Mouse (Mus musculus): ENCODE results near the gene Atg101. TPM values are rescaled to one million over a fixed set of nuclear protein-coding genes. Genes with fewer than 3 reads are reported as not detected.

The Atg101 gene
- polyA plus RNA-seq (2015; fragmentation: Nextera tagmentation; extraction: Ambion mirVana): 78.4 and 85.0 TPM in 2 replicates

GRCm38 (mm10) chr15:101283911-101284750 lies at the start of gene Atg101:
Gene Atg101 (plus strand): TSS chr15:101284272.

GRCm38 (mm10) chr15:101253886-101254795 lies 29.9 kb upstream of the Atg101 start, which contains the start of gene Nr4a1:
Gene Nr4a1 (plus strand): TSS chr15:101254269.

GRCm38 (mm10) chr15:101293025-101293621 lies 9.1 kb downstream of the Atg101 start, which contains the start of gene 6030408B16Rik:
Gene 6030408B16Rik (plus strand): TSS chr15:101293212.

Other genes starting within 250 kb of the Atg101 start
- 0.17 TPM in 1 of 2 replicates, not detected in the other for gene Gm47841, start 236.9 kb upstream of the Atg101 start, polyA plus RNA-seq (2015; fragmentation: Nextera tagmentation; extraction: Ambion mirVana)
- 0.20 and 0.39 TPM in 2 replicates for gene Fignl2, start 205.7 kb upstream of the Atg101 start, polyA plus RNA-seq (2015; fragmentation: Nextera tagmentation; extraction: Ambion mirVana)
- gene Ankrd33, start 168.5 kb upstream of the Atg101 start, polyA plus RNA-seq (2015; fragmentation: Nextera tagmentation; extraction: Ambion mirVana): 0.12 TPM in 1 of 2 replicates, not detected in the other
- 12.3 and 14.4 TPM in 2 replicates for gene Acvrl1, start 155.8 kb upstream of the Atg101 start, polyA plus RNA-seq (2015; fragmentation: Nextera tagmentation; extraction: Ambion mirVana)
- 3.5 and 3.7 TPM in 2 replicates for gene Acvr1b, start 110.2 kb upstream of the Atg101 start, polyA plus RNA-seq (2015; fragmentation: Nextera tagmentation; extraction: Ambion mirVana)
- 8.4 and 9.1 TPM in 2 replicates for gene Grasp, start 60.1 kb upstream of the Atg101 start, polyA plus RNA-seq (2015; fragmentation: Nextera tagmentation; extraction: Ambion mirVana)
- 15.7 and 19.6 TPM in 2 replicates for gene Nr4a1, start 30.0 kb upstream of the Atg101 start, polyA plus RNA-seq (2015; fragmentation: Nextera tagmentation; extraction: Ambion mirVana)
- gene 6030408B16Rik, start 8.9 kb downstream of the Atg101 start, polyA plus RNA-seq (2015; fragmentation: Nextera tagmentation; extraction: Ambion mirVana): 7.3 and 18.0 TPM in 2 replicates
- gene Krt80, start 85.9 kb downstream of the Atg101 start, polyA plus RNA-seq (2015; fragmentation: Nextera tagmentation; extraction: Ambion mirVana): 0.51 and 0.54 TPM in 2 replicates
- 16.2 and 18.6 TPM in 2 replicates for gene Krt7, start 126.8 kb downstream of the Atg101 start, polyA plus RNA-seq (2015; fragmentation: Nextera tagmentation; extraction: Ambion mirVana)
- not detected in 2 replicates for gene Krt87, start 154.5 kb downstream of the Atg101 start, polyA plus RNA-seq (2015; fragmentation: Nextera tagmentation; extraction: Ambion mirVana)
- gene Krt88, start 163.5 kb downstream of the Atg101 start, polyA plus RNA-seq (2015; fragmentation: Nextera tagmentation; extraction: Ambion mirVana): not detected in 2 replicates
- not detected in 2 replicates for gene Krt81, start 179.5 kb downstream of the Atg101 start, polyA plus RNA-seq (2015; fragmentation: Nextera tagmentation; extraction: Ambion mirVana)
- 0.14 TPM in 1 of 2 replicates, not detected in the other for gene Krt86, start 189.2 kb downstream of the Atg101 start, polyA plus RNA-seq (2015; fragmentation: Nextera tagmentation; extraction: Ambion mirVana)
- gene Krt83, start 207.2 kb downstream of the Atg101 start, polyA plus RNA-seq (2015; fragmentation: Nextera tagmentation; extraction: Ambion mirVana): not detected in 2 replicates
- gene Gm49425, start 233.0 kb downstream of the Atg101 start, polyA plus RNA-seq (2015; fragmentation: Nextera tagmentation; extraction: Ambion mirVana): not detected in 2 replicates
- not detected in 2 replicates for gene Krt84, start 248.5 kb downstream of the Atg101 start, polyA plus RNA-seq (2015; fragmentation: Nextera tagmentation; extraction: Ambion mirVana)